Mouse (Mus musculus) forebrain, embryonic 10.5 days (tissue): ENCODE results near the gene Jade3. TPM values are rescaled to one million over a fixed set of nuclear protein-coding genes. Genes with fewer than 3 reads are reported as not detected.

Experiments used
- DNase-seq: peaks from one replicate; pipeline ENCODE4 v3.0.0-alpha.2; 2017; ENCODE audit warnings: low spot score; ENCODE audit errors: extremely low spot score
- H3K27ac ChIP-seq: fragments of 300-500 bp; sonication (generic); 2 replicates; pipeline ENCODE4 v1.5.1; 2016; ENCODE audit warnings: mild to moderate bottlenecking
- H3K27me3 ChIP-seq: fragments of 300-500 bp; sonication (generic); 2 replicates; pipeline ENCODE4 v1.6.1; 2016; ENCODE audit warnings: mild to moderate bottlenecking; ENCODE audit not compliant: poor library complexity, severe bottlenecking
- H3K36me3 ChIP-seq: fragments of 300-500 bp; sonication (generic); replicated peaks from 2 replicates; pipeline ENCODE4 v1.6.1; 2016; ENCODE audit warnings: mild to moderate bottlenecking, moderate library complexity
- H3K4me1 ChIP-seq: fragments of 300-500 bp; sonication (generic); 2 replicates; pipeline ENCODE4 v1.6.1; 2016
- H3K4me3 ChIP-seq: fragments of 300-500 bp; sonication (generic); 2 replicates; pipeline ENCODE4 v1.5.1; 2016; ENCODE audit warnings: mild to moderate bottlenecking, moderate library complexity
- H3K9me3 ChIP-seq: fragments of 300-500 bp; sonication (generic); 2 replicates; pipeline ENCODE4 v1.6.1; 2016; ENCODE audit warnings: mild to moderate bottlenecking, moderate library complexity
- WGBS: fragments of 180-500 bp; shearing (Covaris S2); methylation state at CpG from one replicate; pipeline ENCODE4 v1.1.7; 2016; 5-methylcytosine and 5-hydroxymethylcytosine counted together
- polyA plus RNA-seq: library from polyadenylated mRNA; unstranded; fragments of >200 nt; fragmentation: Nextera tagmentation; extraction: Ambion mirVana; gene quantifications from 2 replicates; pipeline ENCODE4 v1.2.1, GENCODE M21; 2016

Jade3 gene
- polyA plus RNA-seq, 1 experiment from 2014 or later, result 11.3 TPM

- no peak for DNase-seq
- H3K27ac ChIP-seq, result no peak overlapping the region
- H3K9me3 ChIP-seq, result no peaks in the 10 kb centered on the region
- peaks cover 7% of the 10 kb centered on the region; the same call in 1 of the 2 replicates for H3K4me1 ChIP-seq
- WGBS, result 91% methylated on average over 2 of the region's 2 CpGs
- H3K4me3 ChIP-seq, result no peak overlapping the region
- no peaks in the 10 kb centered on the region for H3K36me3 ChIP-seq
- no peaks in the 10 kb centered on the region for H3K27me3 ChIP-seq
Measured at GRCm38 (mm10) chrX:20552199-20552598, 126.7 kb downstream of the Jade3 start.

GRCm38 (mm10) chrX:20561846-20562245 is 136.4 kb downstream of the Jade3 start:
- WGBS, result 34% methylated on average over 1 of the region's 1 CpGs
- Histone ChIP-seq H3K4me3 (no peak overlapping the region), H3K4me1 (no peaks in the 10 kb centered on the region), H3K36me3 (no peaks in the 10 kb centered on the region), H3K27me3 (no peaks in the 10 kb centered on the region), H3K27ac (no peak overlapping the region), H3K9me3 (no peaks in the 10 kb centered on the region)
- DNase-seq, result no peak

GRCm38 (mm10) chrX:20563941-20564340 is 138.5 kb downstream of the Jade3 start:
- 79% methylated on average over 4 of the region's 4 CpGs for WGBS
- H3K27ac ChIP-seq, result no peak overlapping the region
- H3K36me3 ChIP-seq, result no peaks in the 10 kb centered on the region
- H3K4me3 ChIP-seq, result no peak overlapping the region
- H3K4me1 ChIP-seq, result no peaks in the 10 kb centered on the region
- H3K27me3 ChIP-seq, result no peaks in the 10 kb centered on the region
- no peak for DNase-seq
- no peaks in the 10 kb centered on the region for H3K9me3 ChIP-seq

Other genes with a start within 250 kb of the Jade3 start
- 0.49 and 0.93 TPM in 2 replicates for gene Slc9a7, start 133.9 kb upstream of the Jade3 start, polyA plus RNA-seq
- gene Rp2, start 61.2 kb upstream of the Jade3 start, polyA plus RNA-seq, result 16.4 and 19.2 TPM in 2 replicates
- 0.16 and 0.17 TPM in 2 replicates for gene Rgn, start 124.1 kb downstream of the Jade3 start, polyA plus RNA-seq
- 110 and 111 TPM in 2 replicates for gene Rbm10, start 191.8 kb downstream of the Jade3 start, polyA plus RNA-seq
- 173 and 180 TPM in 2 replicates for gene Ndufb11, start 191.9 kb downstream of the Jade3 start, polyA plus RNA-seq
- gene Uba1, start 232.6 kb downstream of the Jade3 start, polyA plus RNA-seq, result 251 and 252 TPM in 2 replicates